Mouse (Mus musculus) C2C12 (cell line): ENCODE results near the gene Serinc3.

Experiments
- CTCF ChIP-seq: IDR thresholded peaks from one replicate; pipeline ENCODE4 v1.5.1; 2011; ENCODE audit not compliant: control insufficient read depth, insufficient read depth, insufficient read length
- FOSL1 ChIP-seq: IDR thresholded peaks from one replicate; pipeline ENCODE4 v1.8.0; 2011; ENCODE audit warnings: mild to moderate bottlenecking, low read length; ENCODE audit not compliant: poor library complexity, insufficient read depth, severe bottlenecking
- MAX ChIP-seq: IDR thresholded peaks from one replicate; pipeline ENCODE4 v1.6.1; 2011; ENCODE audit warnings: mild to moderate bottlenecking, control low read depth
- MYOD1 ChIP-seq: IDR thresholded peaks from one replicate; pipeline ENCODE4 v1.6.1; 2011; ENCODE audit warnings: low read depth; ENCODE audit not compliant: control insufficient read depth, insufficient read length
- MYOG ChIP-seq: IDR thresholded peaks from one replicate; pipeline ENCODE4 v1.6.1; 2011; ENCODE audit not compliant: control insufficient read depth, insufficient read length; ENCODE audit errors: extremely low read depth
- USF1 ChIP-seq: IDR thresholded peaks from one replicate; pipeline ENCODE4 v1.6.1; 2011; ENCODE audit warnings: low read depth, mild to moderate bottlenecking, control low read depth, moderate library complexity

DNA sequence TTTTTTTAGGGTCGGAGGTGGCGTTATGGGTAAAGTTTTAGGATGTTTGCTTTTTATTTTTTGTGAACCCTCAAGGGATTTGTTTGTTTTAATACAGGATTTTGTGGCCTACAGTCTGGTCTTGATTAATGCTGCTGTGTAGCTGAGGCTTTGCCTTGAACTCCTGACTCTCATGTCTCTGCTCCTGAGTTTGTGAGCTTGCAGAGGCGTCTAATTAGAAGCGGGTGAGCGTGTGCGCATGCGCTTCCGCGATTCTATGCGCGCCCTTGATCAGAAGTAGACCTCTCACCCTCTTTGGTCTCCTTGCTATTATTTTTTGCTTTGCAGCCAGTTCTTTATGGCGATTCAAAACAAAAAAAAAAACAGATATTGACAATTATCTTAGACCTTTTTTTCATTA, 14.5 kb upstream of the Serinc3 start:
- TF ChIP-seq MYOD1 (no peak), CTCF (no peak), USF1 (no peak), MYOG (no peak), FOSL1 (no peak), MAX (no peak)
